Mouse (Mus musculus): ENCODE data around the gene Slc22a23.

Slc22a23 gene

GRCm38 (mm10) chr13:34301585-34301984 lies 43.4 kb downstream of the Slc22a23 start:
- no peak for DNase-seq (ENCODE audit: low read depth, low spot score)

- no peak for DNase-seq (ENCODE audit: low read depth, low spot score)
Measured at GRCm38 (mm10) chr13:34299351-34300333, 45.3 kb downstream of the Slc22a23 start.

GRCm38 (mm10) chr13:34298674-34299073 lies 46.3 kb downstream of the Slc22a23 start:
- DNase-seq (ENCODE audit: low read depth, low spot score), result no peak

- no peak for DNase-seq (ENCODE audit: low read depth, low spot score)
Measured at GRCm38 (mm10) chr13:34298061-34298460, 46.9 kb downstream of the Slc22a23 start.

- DNase-seq (ENCODE audit: low read depth, low spot score), result no peak
Measured at GRCm38 (mm10) chr13:34295787-34296435, 49.1 kb downstream of the Slc22a23 start.

- no peak for DNase-seq (ENCODE audit: low read depth, low spot score)
Measured at GRCm38 (mm10) chr13:34294212-34294611, 50.8 kb downstream of the Slc22a23 start.

- DNase-seq (ENCODE audit: low read depth, low spot score), result no peak
Measured at GRCm38 (mm10) chr13:34292042-34292441, 52.9 kb downstream of the Slc22a23 start.

- DNase-seq (ENCODE audit: low read depth, low spot score), result no peak
Measured at GRCm38 (mm10) chr13:34290346-34290745, 54.6 kb downstream of the Slc22a23 start.

GRCm38 (mm10) chr13:34289567-34289966 lies 55.4 kb downstream of the Slc22a23 start:
- DNase-seq (ENCODE audit: low read depth, low spot score), result no peak

- DNase-seq (ENCODE audit: low read depth, low spot score), result no peak
Measured at GRCm38 (mm10) chr13:34288129-34288528, 56.9 kb downstream of the Slc22a23 start.

- no peak for DNase-seq (ENCODE audit: low read depth, low spot score)
Measured at GRCm38 (mm10) chr13:34287601-34288083, 57.3 kb downstream of the Slc22a23 start.

GRCm38 (mm10) chr13:34281360-34281759 lies 63.6 kb downstream of the Slc22a23 start:
- DNase-seq (ENCODE audit: low read depth, low spot score), result no peak

- no peak for DNase-seq (ENCODE audit: low read depth, low spot score)
Measured at GRCm38 (mm10) chr13:34278759-34279270, 66.2 kb downstream of the Slc22a23 start.

- DNase-seq (ENCODE audit: low read depth, low spot score), result no peak
Measured at GRCm38 (mm10) chr13:34278288-34278701, 66.7 kb downstream of the Slc22a23 start.

- DNase-seq (ENCODE audit: low read depth, low spot score), result no peak
Measured at GRCm38 (mm10) chr13:34277611-34278010, 67.4 kb downstream of the Slc22a23 start.

- no peak for DNase-seq (ENCODE audit: low read depth, low spot score)
Measured at GRCm38 (mm10) chr13:34277001-34277400, 68.0 kb downstream of the Slc22a23 start.

- no peak for DNase-seq (ENCODE audit: low read depth, low spot score)
Measured at GRCm38 (mm10) chr13:34274890-34275289, 70.1 kb downstream of the Slc22a23 start.

GRCm38 (mm10) chr13:34274417-34274816 lies 70.6 kb downstream of the Slc22a23 start:
- no peak for DNase-seq (ENCODE audit: low read depth, low spot score)

GRCm38 (mm10) chr13:34272275-34273054 lies 72.5 kb downstream of the Slc22a23 start:
- no peak for DNase-seq (ENCODE audit: low read depth, low spot score)

- DNase-seq (ENCODE audit: low read depth, low spot score), result no peak
Measured at GRCm38 (mm10) chr13:34271665-34272064, 73.3 kb downstream of the Slc22a23 start.

- no peak for DNase-seq (ENCODE audit: low read depth, low spot score)
Measured at GRCm38 (mm10) chr13:34270886-34271602, 73.9 kb downstream of the Slc22a23 start.
